ENCODE assay signal across 9 mouse cellular contexts in the genomic region with DNA sequence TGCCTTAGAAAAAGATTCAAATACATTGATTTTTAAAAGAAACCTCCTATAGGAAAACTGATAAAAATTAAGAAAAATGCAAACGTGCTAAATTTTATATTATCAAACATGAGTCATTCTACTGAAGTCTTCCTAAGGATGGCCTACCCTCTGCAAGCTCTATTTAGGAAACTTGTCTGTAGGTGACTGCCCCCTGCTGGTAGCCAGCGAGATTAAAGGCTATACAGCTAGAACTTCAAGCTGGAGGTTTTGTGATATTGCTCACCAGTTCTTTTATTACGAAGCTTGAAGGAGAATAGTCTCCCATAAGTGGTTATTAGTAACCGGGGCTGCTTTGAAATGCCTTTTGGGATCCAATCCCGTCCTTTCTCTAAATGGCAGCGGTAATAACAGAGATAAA.
A peak's percentile ranks its signal among the peaks of the same experiment; 100 is the strongest.
DNase-seq lines count a peak whose midpoint lies in the region; ATAC-seq lines count a peak whose summit lies in the region.
"Had no signal": no experiment of that assay in that cellular context is flagged by ENCODE, and none has a peak within 500 bp of the region (broad histone marks: within the 10 kb centered on the region; RNA-seq: fewer than 3 reads in every experiment).

No protein-coding gene starts in this region.

- peaks cover 6% of the 10 kb centered on the region for H3K36me3 ChIP-seq in forebrain, embryonic 14.5 days (ENCODE audit: control insufficient read depth, insufficient read depth, low read length)
- no peaks in the 10 kb centered on the region for H3K36me3 ChIP-seq in forebrain, embryonic 15.5 days

- H3K4me1 ChIP-seq in forebrain, embryonic 14.5 days (ENCODE audit: control insufficient read depth, insufficient read depth, low read length): peaks cover 3% of the 10 kb centered on the region; the same call in 1 of the 2 replicates
- peaks cover 13% of the 10 kb centered on the region for H3K4me1 ChIP-seq in forebrain, embryonic 15.5 days

- WGBS in forebrain, embryonic 14.5 days: 59% methylated on average over 6 of the region's 6 CpGs
- 54% methylated on average over 6 of the region's 6 CpGs for WGBS in forebrain, embryonic 15.5 days

- no peaks in the 10 kb centered on the region for H3K9me3 ChIP-seq in forebrain, embryonic 14.5 days (replicated peaks; ENCODE audit: control insufficient read depth, low read length)
- H3K9me3 ChIP-seq in forebrain, embryonic 15.5 days: no peaks in the 10 kb centered on the region
- H3K9me3 ChIP-seq: neural tube, embryonic 12.5 days had no signal

- no peaks in the 10 kb centered on the region for H3K27me3 ChIP-seq in forebrain, embryonic 14.5 days (replicated peaks; ENCODE audit: control insufficient read depth, insufficient read depth, low read length)
- H3K27me3 ChIP-seq in forebrain, embryonic 15.5 days: no peaks in the 10 kb centered on the region
- H3K27me3 ChIP-seq: neural tube, embryonic 12.5 days had no signal

- no peak overlapping the region for H3K4me2 ChIP-seq in forebrain, embryonic 14.5 days (ENCODE audit: low read length)
- no peak overlapping the region for H3K4me2 ChIP-seq in forebrain, embryonic 15.5 days (replicated peaks)
- H3K4me2 ChIP-seq: neural tube, embryonic 12.5 days had no signal

- H3K9ac ChIP-seq in forebrain, embryonic 14.5 days (ENCODE audit: low read length): no peak overlapping the region
- H3K9ac ChIP-seq in forebrain, embryonic 15.5 days (replicated peaks): no peak overlapping the region
- H3K9ac ChIP-seq: neural tube, embryonic 12.5 days had no signal

- H3K27ac ChIP-seq in forebrain, embryonic 14.5 days (ENCODE audit: low read depth, low read length): no peak overlapping the region
- H3K27ac ChIP-seq in forebrain, embryonic 15.5 days (replicated peaks): no peak overlapping the region
- H3K27ac ChIP-seq: neural tube, embryonic 12.5 days had no signal

- ATAC-seq in forebrain, embryonic 14.5 days: no peak
- ATAC-seq in forebrain, embryonic 15.5 days (replicated peaks): no peak
- peak; percentile 56; the same call in 1 of the 2 replicates for ATAC-seq in megakaryocyte, adult 5-6 weeks (ENCODE audit: poor library complexity, severe bottlenecking)

- no peak overlapping the region for H3K4me3 ChIP-seq in forebrain, embryonic 14.5 days (ENCODE audit: low read depth, low read length)
- no peak overlapping the region for H3K4me3 ChIP-seq in forebrain, embryonic 15.5 days
- H3K4me3 ChIP-seq: neural tube, embryonic 12.5 days had no signal

- peak; percentile 68 for DNase-seq in forebrain, embryonic 14.5 days (ENCODE audit: low spot score)
- peak; percentile 52 for DNase-seq in urinary bladder, postnatal 14 days (ENCODE audit: low spot score)
- no peak for DNase-seq in urinary bladder, postnatal 4 days (ENCODE audit: low spot score in 2 of 2)
- DNase-seq in cerebellum, postnatal 25 days: peak; percentile 45 to 74
- peak; percentile 63 for DNase-seq in kidney, postnatal 10 days
- peak; percentile 37 to 67 for DNase-seq in thymus, postnatal 10 days (ENCODE audit: low spot score in 2 of 2)

Comparison
In these comparisons a context has a peak if more than half of its experiments do, and no peak if none do; other contexts are left out.
1. DNase-seq: peak in forebrain, embryonic 14.5 days (single experiment), urinary bladder, postnatal 14 days (single experiment), cerebellum, postnatal 25 days (2 of 2), kidney, postnatal 10 days (single experiment) and thymus, postnatal 10 days (2 of 2); none in urinary bladder, postnatal 4 days (0 of 2).